Mouse (Mus musculus) liver, adult 2 months (tissue): ENCODE data around the gene Ccr10.

Experiments
- CTCF ChIP-seq: fragments of 200-500 bp; IDR thresholded peaks from 2 replicates; pipeline ENCODE4 v1.5.1; 2011; ENCODE audit warnings: low read depth, low read length, control low read depth
- POLR2A ChIP-seq: fragments of 200-500 bp; IDR thresholded peaks from 2 replicates; pipeline ENCODE4 v1.6.1; 2011; ENCODE audit warnings: low read length, control low read depth; ENCODE audit not compliant: insufficient read depth; ENCODE audit errors: extremely low read depth

DNA sequence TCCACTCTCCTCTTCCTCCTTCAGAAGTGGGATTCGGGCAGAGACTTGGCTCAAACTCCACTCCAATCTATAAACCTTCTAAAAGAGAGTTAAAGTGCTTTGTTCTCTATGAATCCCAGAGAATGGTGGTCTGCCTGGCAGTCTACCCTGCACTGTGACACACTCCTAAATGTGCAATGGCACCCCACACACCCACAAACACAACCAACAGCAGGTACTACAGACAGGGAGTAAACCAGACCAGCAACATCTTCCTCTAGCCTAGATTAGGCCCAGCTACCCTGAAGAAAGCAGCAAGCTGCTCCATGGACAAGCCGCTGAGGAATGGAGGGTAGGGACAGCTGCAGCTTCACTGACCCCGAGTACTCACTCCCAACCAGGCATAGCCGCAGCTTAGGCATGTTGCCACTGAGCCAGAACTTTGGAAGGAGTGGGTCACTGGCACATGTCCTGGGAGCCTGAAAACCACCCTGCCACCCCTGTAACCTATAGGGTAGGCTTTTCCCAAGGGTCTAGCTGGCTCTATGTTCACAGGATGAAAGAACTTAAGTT, 16.8 kb upstream of the Ccr10 start:
- TF ChIP-seq CTCF = no peak
- TF ChIP-seq POLR2A = no peak
